Mouse (Mus musculus) cortical plate, adult 2 months (tissue): ENCODE measurements at regions not wholly inside any gene's neighbourhood (a gene's known extent, or its start where the extent isn't known, plus 50 kb on each side); places are given as distances from the start of the nearest gene placed in this dataset.

Experiments used
- H3K27ac ChIP-seq: fragments of 200-500 bp; 2 replicates; pipeline ENCODE4 v1.5.1; 2012; ENCODE audit warnings: low read length, control low read depth, inconsistent platforms; ENCODE audit not compliant: insufficient read depth
- H3K4me1 ChIP-seq: fragments of 200-500 bp; 2 replicates; pipeline ENCODE4 v1.6.1; 2011; ENCODE audit warnings: low read length; ENCODE audit not compliant: control insufficient read depth, insufficient read depth
- H3K4me3 ChIP-seq: fragments of 200-500 bp; 2 replicates; pipeline ENCODE4 v1.5.1; 2011; ENCODE audit warnings: mild to moderate bottlenecking, low read length, control low read depth; ENCODE audit not compliant: insufficient read depth
- CTCF ChIP-seq: fragments of 200-500 bp; IDR thresholded peaks from 2 replicates; pipeline ENCODE4 v1.5.1; 2011; ENCODE audit warnings: mild to moderate bottlenecking, control low read depth, low read length; ENCODE audit not compliant: insufficient read depth; ENCODE audit errors: extremely low read depth
- POLR2A ChIP-seq: fragments of 200-500 bp; IDR thresholded peaks from 2 replicates; pipeline ENCODE4 v1.6.1; 2011; ENCODE audit warnings: mild to moderate bottlenecking, low read length, control low read depth; ENCODE audit not compliant: insufficient read depth; ENCODE audit errors: extremely low read depth

GRCm38 (mm10) chr9:69568222-69568621, 114.8 kb downstream of the Anxa2 start:
- TF ChIP-seq POLR2A: no peak
- no peak for TF ChIP-seq CTCF

GRCm38 (mm10) chr9:69566996-69567395, 113.6 kb downstream of the Anxa2 start:
- no peak for TF ChIP-seq POLR2A
- Histone ChIP-seq H3K27ac (no peak overlapping the region), H3K4me3 (no peak overlapping the region), H3K4me1 (peaks cover 5% of the 10 kb centered on the region)

More at GRCm38 (mm10) chr9:69568222-69568621, 114.8 kb downstream of the Anxa2 start:
- peaks cover 5% of the 10 kb centered on the region for H3K4me1 ChIP-seq
- no peak overlapping the region for H3K4me3 ChIP-seq
- H3K27ac ChIP-seq: no peak overlapping the region

- no peaks in the 10 kb centered on the region for H3K4me1 ChIP-seq
- TF ChIP-seq POLR2A: no peak
- no peak for TF ChIP-seq CTCF
- no peak overlapping the region for H3K27ac ChIP-seq
- H3K4me3 ChIP-seq: no peak overlapping the region
Observed at GRCm38 (mm10) chr9:69543241-69543640, 89.8 kb downstream of the Anxa2 start.
